29 mouse cellular contexts compared by ENCODE assay signal in the genomic region with DNA sequence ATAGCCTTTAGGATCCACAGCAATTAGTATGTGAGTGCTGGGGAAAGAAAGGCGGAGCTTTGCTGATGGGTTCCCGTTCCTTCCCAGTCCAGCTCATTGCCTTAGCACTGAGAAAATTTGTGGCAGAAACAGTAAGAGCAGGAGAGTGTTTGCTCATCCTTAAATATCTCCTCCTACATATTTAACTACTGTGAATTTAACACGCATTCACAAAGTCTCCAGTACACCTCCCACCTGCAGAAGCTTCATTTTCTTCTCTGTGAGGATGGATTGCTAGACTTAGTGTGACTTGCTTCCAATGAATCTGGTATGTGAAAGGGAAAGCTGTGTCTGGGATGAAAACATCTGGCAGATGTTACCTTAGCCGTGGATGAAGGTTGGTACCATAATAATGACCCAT.
DNase-seq lines count a peak whose midpoint lies in the region; ATAC-seq lines count a peak whose summit lies in the region.
"Had no signal": no experiment of that assay in that cellular context is flagged by ENCODE, and none has a peak within 500 bp of the region (broad histone marks: within the 10 kb centered on the region; RNA-seq: fewer than 3 reads in every experiment).

No protein-coding gene starts in this region.

- no peaks in the 10 kb centered on the region for H3K27me3 ChIP-seq in liver, embryonic 11.5 days (replicated peaks; ENCODE audit: control insufficient read depth, insufficient read depth, low read length)
- H3K27me3 ChIP-seq in hindbrain, embryonic 14.5 days (ENCODE audit: control insufficient read depth, insufficient read depth, low read length): no peaks in the 10 kb centered on the region
- H3K27me3 ChIP-seq: heart, embryonic 12.5 days; hindbrain, embryonic 13.5 days; limb, embryonic 13.5 days; liver, embryonic 12.5 days had no signal

- H3K9me3 ChIP-seq in liver, embryonic 11.5 days (ENCODE audit: control insufficient read depth, low read length): no peaks in the 10 kb centered on the region
- no peaks in the 10 kb centered on the region for H3K9me3 ChIP-seq in hindbrain, embryonic 14.5 days (ENCODE audit: control insufficient read depth, low read length)
- H3K9me3 ChIP-seq: heart, embryonic 12.5 days; hindbrain, embryonic 13.5 days; limb, embryonic 13.5 days; liver, embryonic 12.5 days had no signal

- no peak overlapping the region for H3K9ac ChIP-seq in liver, embryonic 11.5 days (ENCODE audit: low read depth, low read length)
- H3K9ac ChIP-seq in hindbrain, embryonic 14.5 days: no peak overlapping the region
- H3K9ac ChIP-seq: heart, embryonic 12.5 days; hindbrain, embryonic 13.5 days; limb, embryonic 13.5 days; liver, embryonic 12.5 days; liver, postnatal 0 days had no signal

- no peaks in the 10 kb centered on the region for H3K36me3 ChIP-seq in liver, embryonic 11.5 days (ENCODE audit: control insufficient read depth, insufficient read depth, low read length)
- no peaks in the 10 kb centered on the region for H3K36me3 ChIP-seq in hindbrain, embryonic 14.5 days (replicated peaks; ENCODE audit: control insufficient read depth, insufficient read depth)
- H3K36me3 ChIP-seq: heart, embryonic 12.5 days; hindbrain, embryonic 13.5 days; limb, embryonic 13.5 days; liver, embryonic 12.5 days had no signal

- H3K27ac ChIP-seq in liver, embryonic 11.5 days (ENCODE audit: low read depth, low read length): no peak overlapping the region
- no peak overlapping the region for H3K27ac ChIP-seq in hindbrain, embryonic 14.5 days
- H3K27ac ChIP-seq: heart, adult 2 months; hindbrain, embryonic 13.5 days; left cerebral cortex, adult 2 months; limb, embryonic 13.5 days; liver, embryonic 12.5 days; stomach, postnatal 0 days had no signal

- no peak overlapping the region for H3K4me2 ChIP-seq in liver, embryonic 11.5 days
- H3K4me2 ChIP-seq in hindbrain, embryonic 14.5 days (replicated peaks): no peak overlapping the region
- H3K4me2 ChIP-seq: heart, embryonic 12.5 days; hindbrain, embryonic 13.5 days; limb, embryonic 13.5 days; liver, embryonic 12.5 days; midbrain, embryonic 11.5 days had no signal

- 76% methylated on average over 4 of the region's 4 CpGs for WGBS in liver, embryonic 11.5 days
- 97% methylated on average over 4 of the region's 4 CpGs for WGBS in hindbrain, embryonic 14.5 days

- H3K4me1 ChIP-seq in liver, embryonic 11.5 days (replicated peaks; ENCODE audit: control insufficient read depth, insufficient read depth, low read length): no peaks in the 10 kb centered on the region
- H3K4me1 ChIP-seq in hindbrain, embryonic 14.5 days (replicated peaks; ENCODE audit: control insufficient read depth, insufficient read depth, low read length): no peaks in the 10 kb centered on the region
- H3K4me1 ChIP-seq: heart, embryonic 12.5 days; hindbrain, embryonic 13.5 days; limb, embryonic 13.5 days; liver, embryonic 12.5 days had no signal

- intact Hi-C loops in left cerebral cortex, postnatal 36 days (cut with DNase I): no loop called here

- no peak for ATAC-seq in liver, embryonic 11.5 days (replicated peaks; ENCODE audit: low FRiP score)
- ATAC-seq in hindbrain, embryonic 14.5 days (ENCODE audit: low FRiP score): no peak
- ATAC-seq: forebrain, embryonic 14.5 days; intestine, postnatal 0 days; liver, embryonic 12.5 days; liver, postnatal 0 days; midbrain, embryonic 16.5 days had no signal

- no peak overlapping the region for H3K4me3 ChIP-seq in liver, embryonic 11.5 days (ENCODE audit: low read depth, low read length)
- H3K4me3 ChIP-seq in hindbrain, embryonic 14.5 days (replicated peaks; ENCODE audit: low read length): no peak overlapping the region
- H3K4me3 ChIP-seq: heart, adult 2 months; heart, embryonic 12.5 days; hindbrain, embryonic 13.5 days; left cerebral cortex, adult 2 months; limb, embryonic 13.5 days; liver, embryonic 12.5 days had no signal

- peak; percentile 5 to 37 for DNase-seq in frontal cortex, postnatal 36 days (ENCODE audit: low spot score in 2 of 2)
- no peak for DNase-seq in frontal cortex, postnatal 10 days (ENCODE audit: low spot score in 2 of 2)
- peak; percentile 5 for DNase-seq in right cerebral cortex, postnatal 25 days
- DNase-seq in right cerebral cortex, postnatal 4 days: no peak
- peak; percentile 8 to 11 for DNase-seq in left cerebral cortex, postnatal 36 days (ENCODE audit: low spot score in 2 of 2)
- DNase-seq in liver, embryonic 11.5 days (ENCODE audit: low spot score): no peak
- DNase-seq in hindbrain, embryonic 14.5 days (ENCODE audit: low spot score): no peak
- DNase-seq: adrenal gland, adult 2 months; adrenal gland, postnatal 36 days; cerebellum, adult 8-10 months; cerebellum, postnatal 36 days; heart, adult 2 months; heart, postnatal 4 days; kidney, postnatal 10 days; layer of hippocampus, adult 9-11 months; liver, postnatal 0 days; lung, postnatal 36 days; thymus, adult 2 months; thymus, postnatal 36 days had no signal

Comparison
In these comparisons a context has a peak if more than half of its experiments do, and no peak if none do; other contexts are left out.
1. DNase-seq: peak in frontal cortex, postnatal 36 days (2 of 2), right cerebral cortex, postnatal 25 days (single experiment) and left cerebral cortex, postnatal 36 days (2 of 2); none in frontal cortex, postnatal 10 days (0 of 2), right cerebral cortex, postnatal 4 days (single experiment), liver, embryonic 11.5 days (single experiment) and hindbrain, embryonic 14.5 days (single experiment).